In genomic region chr16:89922458-89922857, GRCm38 (mm10) we compare ENCODE assay signal across 13 mouse cellular contexts.
DNase-seq lines count a peak whose midpoint lies in the region; ATAC-seq and TF ChIP-seq lines count a peak whose summit lies in the region.
"Had no signal": no experiment of that assay in that cellular context is flagged by ENCODE, and none has a peak within 500 bp of the region (broad histone marks: within the 10 kb centered on the region; RNA-seq: fewer than 3 reads in every experiment).

No protein-coding gene starts in this region.

- DNase-seq in forebrain, postnatal 0 days, result peak; percentile 63
- no peak for DNase-seq in forebrain, embryonic 14.5 days (ENCODE audit: low spot score)
- DNase-seq in liver, embryonic 14.5 days (ENCODE audit: low read depth in 3 of 3, low spot score in 3 of 3), result no peak
- DNase-seq in liver, embryonic 11.5 days (ENCODE audit: low spot score), result no peak
- DNase-seq in brain, embryonic 14.5 days (ENCODE audit: low read depth), result no peak
- DNase-seq in urinary bladder, adult 18-20 months (ENCODE audit: low spot score in 2 of 2), result no peak
- DNase-seq in spleen, postnatal 10 days (ENCODE audit: low spot score in 2 of 2), result no peak
- DNase-seq: B cell, adult 2 months; gastrocnemius, adult 2 months; heart, postnatal 36 days; thymus, adult 18-20 months had no signal

- no peak overlapping the region for H3K4me2 ChIP-seq in forebrain, postnatal 0 days (ENCODE audit: low read depth)
- H3K4me2 ChIP-seq in forebrain, embryonic 14.5 days (ENCODE audit: low read length), result no peak overlapping the region
- no peak overlapping the region for H3K4me2 ChIP-seq in liver, embryonic 14.5 days (ENCODE audit: low read depth)
- no peak overlapping the region for H3K4me2 ChIP-seq in liver, embryonic 11.5 days

- TF ChIP-seq POLR2A in ES-Bruce4 (IDR thresholded peaks at IDR 0.05; ENCODE audit: insufficient read depth, low read length), result no peak
- TF ChIP-seq POLR2A in brain, embryonic 14.5 days (IDR thresholded peaks at IDR 0.05; ENCODE audit: borderline replicate concordance, extremely low read depth, insufficient read depth, insufficient read length, poor library complexity, severe bottlenecking), result no peak

- no peak overlapping the region for H3K4me3 ChIP-seq in forebrain, postnatal 0 days (ENCODE audit: low read depth, low read length)
- H3K4me3 ChIP-seq in forebrain, embryonic 14.5 days (ENCODE audit: low read depth, low read length), result no peak overlapping the region
- no peak overlapping the region for H3K4me3 ChIP-seq in liver, embryonic 14.5 days (ENCODE audit: insufficient read depth in 1 of 2, low read depth in 2 of 2, low read length in 2 of 2)
- H3K4me3 ChIP-seq in liver, embryonic 11.5 days (ENCODE audit: low read depth, low read length), result no peak overlapping the region
- H3K4me3 ChIP-seq in ES-Bruce4 (ENCODE audit: low read depth, low read length), result no peak overlapping the region
- H3K4me3 ChIP-seq: gastrocnemius, adult 2 months; midbrain, embryonic 10.5 days had no signal

- TF ChIP-seq EP300 in liver, embryonic 14.5 days (IDR thresholded peaks at IDR 0.05; ENCODE audit: low read depth), result no peak
- no peak for TF ChIP-seq EP300 in ES-Bruce4 (IDR thresholded peaks at IDR 0.05; ENCODE audit: insufficient read depth, low read depth, low read length)

- 82% methylated on average over 8 of the region's 8 CpGs for WGBS in forebrain, postnatal 0 days
- WGBS in forebrain, embryonic 14.5 days, result 90% methylated on average over 8 of the region's 8 CpGs
- WGBS in liver, embryonic 14.5 days (ENCODE audit: insufficient replicate concordance), result 77% methylated on average over 8 of the region's 8 CpGs
- WGBS in liver, embryonic 11.5 days, result 79% methylated on average over 8 of the region's 8 CpGs

- peak; percentile 49 for ATAC-seq in forebrain, postnatal 0 days
- no peak for ATAC-seq in forebrain, embryonic 14.5 days
- no peak for ATAC-seq in liver, embryonic 14.5 days (ENCODE audit: insufficient read depth)
- ATAC-seq in liver, embryonic 11.5 days (replicated peaks; ENCODE audit: low FRiP score), result no peak

- H3K36me3 ChIP-seq in forebrain, postnatal 0 days (ENCODE audit: insufficient read depth), result no peaks in the 10 kb centered on the region
- H3K36me3 ChIP-seq in forebrain, embryonic 14.5 days (ENCODE audit: control insufficient read depth, insufficient read depth, low read length), result no peaks in the 10 kb centered on the region
- H3K36me3 ChIP-seq in liver, embryonic 14.5 days (replicated peaks; ENCODE audit: control insufficient read depth, insufficient read depth, low read depth), result no peaks in the 10 kb centered on the region
- H3K36me3 ChIP-seq in liver, embryonic 11.5 days (ENCODE audit: control insufficient read depth, insufficient read depth, low read length), result no peaks in the 10 kb centered on the region
- no peaks in the 10 kb centered on the region for H3K36me3 ChIP-seq in ES-Bruce4 (ENCODE audit: control insufficient read depth, insufficient read depth, low read length, poor library complexity, severe bottlenecking)
- H3K36me3 ChIP-seq: midbrain, embryonic 10.5 days had no signal

- no peaks in the 10 kb centered on the region for H3K27me3 ChIP-seq in forebrain, postnatal 0 days (ENCODE audit: insufficient read depth, low read length)
- no peaks in the 10 kb centered on the region for H3K27me3 ChIP-seq in forebrain, embryonic 14.5 days (replicated peaks; ENCODE audit: control insufficient read depth, insufficient read depth, low read length)
- no peaks in the 10 kb centered on the region for H3K27me3 ChIP-seq in liver, embryonic 14.5 days (ENCODE audit: control insufficient read depth, insufficient read depth, low read length)
- H3K27me3 ChIP-seq in liver, embryonic 11.5 days (replicated peaks; ENCODE audit: control insufficient read depth, insufficient read depth, low read length), result no peaks in the 10 kb centered on the region
- H3K27me3 ChIP-seq in ES-Bruce4 (ENCODE audit: control insufficient read depth, insufficient read depth, low read length, poor library complexity, severe bottlenecking), result no peaks in the 10 kb centered on the region

- no peak overlapping the region for H3K9ac ChIP-seq in forebrain, postnatal 0 days
- H3K9ac ChIP-seq in forebrain, embryonic 14.5 days (ENCODE audit: low read length), result no peak overlapping the region
- H3K9ac ChIP-seq in liver, embryonic 14.5 days (replicated peaks), result no peak overlapping the region
- no peak overlapping the region for H3K9ac ChIP-seq in liver, embryonic 11.5 days (ENCODE audit: low read depth, low read length)
- no peak overlapping the region for H3K9ac ChIP-seq in ES-Bruce4 (ENCODE audit: low read depth, poor library complexity, severe bottlenecking)

- no peaks in the 10 kb centered on the region for H3K9me3 ChIP-seq in forebrain, postnatal 0 days (ENCODE audit: low read length)
- H3K9me3 ChIP-seq in forebrain, embryonic 14.5 days (replicated peaks; ENCODE audit: control insufficient read depth, low read length), result no peaks in the 10 kb centered on the region
- H3K9me3 ChIP-seq in liver, embryonic 14.5 days (ENCODE audit: control insufficient read depth, low read length), result no peaks in the 10 kb centered on the region
- no peaks in the 10 kb centered on the region for H3K9me3 ChIP-seq in liver, embryonic 11.5 days (ENCODE audit: control insufficient read depth, low read length)
- H3K9me3 ChIP-seq in ES-Bruce4 (replicated peaks; ENCODE audit: control insufficient read depth, insufficient read depth, low read length, poor library complexity, severe bottlenecking), result no peaks in the 10 kb centered on the region
- H3K9me3 ChIP-seq: midbrain, embryonic 10.5 days had no signal

- no peak overlapping the region for H3K27ac ChIP-seq in forebrain, postnatal 0 days (ENCODE audit: low read depth, low read length)
- no peak overlapping the region for H3K27ac ChIP-seq in forebrain, embryonic 14.5 days (ENCODE audit: low read depth, low read length)
- no peak overlapping the region for H3K27ac ChIP-seq in liver, embryonic 14.5 days
- H3K27ac ChIP-seq in liver, embryonic 11.5 days (ENCODE audit: low read depth, low read length), result no peak overlapping the region
- no peak overlapping the region for H3K27ac ChIP-seq in ES-Bruce4 (ENCODE audit: insufficient read depth, low read length)
- H3K27ac ChIP-seq: gastrocnemius, adult 2 months; midbrain, embryonic 10.5 days had no signal

- TF ChIP-seq CTCF in forebrain, postnatal 0 days (IDR thresholded peaks at IDR 0.05; ENCODE audit: low read depth), result peak; percentile 46
- TF ChIP-seq CTCF in liver, embryonic 14.5 days (IDR thresholded peaks at IDR 0.05; ENCODE audit: low read depth), result peak; percentile 28; the same call in 1 of the 2 replicates
- peak; percentile 71 for TF ChIP-seq CTCF in ES-Bruce4 (IDR thresholded peaks at IDR 0.05; ENCODE audit: low read depth, low read length)
- 0 out of 2 replicates have a peak, but pooled peaks have one; percentile 6 for TF ChIP-seq CTCF in brain, embryonic 14.5 days (IDR thresholded peaks at IDR 0.05; ENCODE audit: borderline replicate concordance, extremely low read depth, insufficient read depth, insufficient read length)

- peaks cover 27% of the 10 kb centered on the region for H3K4me1 ChIP-seq in forebrain, postnatal 0 days (ENCODE audit: insufficient read depth)
- peaks cover 19% of the 10 kb centered on the region for H3K4me1 ChIP-seq in forebrain, embryonic 14.5 days (ENCODE audit: control insufficient read depth, insufficient read depth, low read length)
- H3K4me1 ChIP-seq in liver, embryonic 14.5 days (replicated peaks; ENCODE audit: control insufficient read depth in 2 of 2, insufficient read depth in 2 of 2, low read length in 1 of 2), result no peaks in the 10 kb centered on the region
- no peaks in the 10 kb centered on the region for H3K4me1 ChIP-seq in liver, embryonic 11.5 days (replicated peaks; ENCODE audit: control insufficient read depth, insufficient read depth, low read length)
- peaks cover 2% of the 10 kb centered on the region for H3K4me1 ChIP-seq in ES-Bruce4 (ENCODE audit: control insufficient read depth, insufficient read depth, low read length)

Comparison
In these comparisons a context has a peak if more than half of its experiments do, and no peak if none do; other contexts are left out.
1. CTCF ChIP-seq: peak in every context shown above with its lines; median percentile 71 in ES-Bruce4; 46 in forebrain, postnatal 0 days; 28 in liver, embryonic 14.5 days; 6 in brain, embryonic 14.5 days.